Mouse (Mus musculus): ENCODE results near the gene Wdr37. TPM values are rescaled to one million over a fixed set of nuclear protein-coding genes. Genes with fewer than 3 reads are reported as not detected.

Wdr37 gene
- polyA plus RNA-seq (2014; fragmentation: Illumina TruSeq; extraction: RNeasy Lipid Tissue Mini Kit (QIAGEN cat#74804); ENCODE audit: low read depth, low replicate concordance), result 74.4 TPM

DNA sequence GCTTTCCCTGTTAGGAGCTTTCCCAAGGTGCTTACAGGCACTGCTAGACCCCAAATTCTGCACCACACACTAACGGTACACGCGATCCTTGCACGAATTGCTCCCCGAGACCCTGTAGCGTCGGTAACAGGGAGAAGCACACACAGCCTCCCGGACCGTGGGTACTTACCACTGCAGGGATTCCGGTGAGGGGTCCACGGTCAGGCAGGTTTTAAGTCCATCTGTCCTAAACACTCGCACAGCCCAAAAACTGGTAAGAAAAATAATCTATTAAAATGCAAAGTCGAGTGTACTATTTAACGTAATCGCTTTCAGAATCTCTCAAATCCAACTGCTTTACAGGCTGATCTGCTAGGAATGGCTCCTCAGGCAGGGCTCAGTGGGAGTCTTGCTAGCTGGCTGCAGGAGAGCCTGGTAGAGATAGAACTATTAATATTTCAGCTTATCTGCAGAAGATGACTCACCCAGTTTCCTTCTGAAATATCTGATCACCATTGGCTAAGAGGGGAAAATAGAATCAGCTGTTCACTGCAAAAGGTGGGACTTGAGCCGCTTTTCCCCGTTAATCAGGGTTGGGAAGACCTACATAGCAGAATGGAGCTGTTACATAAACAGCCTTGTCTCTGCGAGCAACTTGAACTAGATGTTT is at the start of gene Wdr37:
Gene Wdr37, minus strand, starts transcription at position 596 of the 649 bp plus-strand sequence.

DNA sequence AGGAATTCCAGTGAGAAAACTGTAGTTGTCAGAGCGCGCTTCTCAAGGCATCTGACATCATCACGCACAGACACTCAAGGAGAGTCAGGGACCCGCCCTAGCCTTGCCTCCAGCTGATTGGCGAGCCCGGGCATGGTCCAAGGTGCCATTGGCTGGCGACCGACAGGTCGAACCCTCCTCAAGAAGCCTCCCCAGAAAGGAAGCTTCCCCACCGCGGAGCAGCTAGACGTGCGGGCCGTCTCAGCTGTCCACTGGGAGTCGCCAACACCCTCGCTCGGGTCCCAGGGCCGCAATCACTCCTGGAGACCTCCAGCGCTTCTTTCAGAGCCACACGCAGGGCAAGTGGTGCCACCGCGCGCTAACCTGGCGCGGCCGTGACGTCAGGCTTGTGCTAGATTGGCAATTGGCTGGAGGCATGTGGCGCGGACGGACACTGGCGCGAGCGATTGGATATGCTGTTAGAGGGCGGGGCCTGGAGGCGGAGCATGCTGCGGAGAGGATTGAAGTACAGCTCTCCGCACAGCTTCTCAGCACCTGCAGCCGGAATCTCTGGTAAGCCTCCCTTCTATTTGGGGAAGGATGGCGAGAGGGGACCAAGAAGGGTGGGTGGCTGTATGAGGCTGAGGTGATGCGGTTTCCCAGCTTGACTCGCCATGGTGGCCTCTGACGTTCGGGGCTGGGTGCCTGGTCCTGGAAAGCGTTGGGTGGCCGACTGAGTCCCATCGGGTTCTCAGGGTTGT is 13.9 kb upstream of the Wdr37 start, which contains the start of gene Idi1:
Gene Idi1, plus strand, starts transcription at position 57 of the 740 bp plus-strand sequence.

Other genes with a start within 250 kb of the Wdr37 start
- gene Idi1, start 13.6 kb upstream of the Wdr37 start, polyA plus RNA-seq (2014; fragmentation: Illumina TruSeq; extraction: RNeasy Lipid Tissue Mini Kit (QIAGEN cat#74804); ENCODE audit: low read depth, low replicate concordance), result 124 TPM
- gene Gm9745, start 76.3 kb upstream of the Wdr37 start, polyA plus RNA-seq (2014; fragmentation: Illumina TruSeq; extraction: RNeasy Lipid Tissue Mini Kit (QIAGEN cat#74804); ENCODE audit: low read depth, low replicate concordance), result not detected
- not detected for gene Idi2, start 81.0 kb upstream of the Wdr37 start, polyA plus RNA-seq (2014; fragmentation: Illumina TruSeq; extraction: RNeasy Lipid Tissue Mini Kit (QIAGEN cat#74804); ENCODE audit: low read depth, low replicate concordance)
- gene Gtpbp4, start 124.2 kb upstream of the Wdr37 start, polyA plus RNA-seq (2014; fragmentation: Illumina TruSeq; extraction: RNeasy Lipid Tissue Mini Kit (QIAGEN cat#74804); ENCODE audit: low read depth, low replicate concordance), result 74.5 TPM
- gene Larp4b, start 222.0 kb upstream of the Wdr37 start, polyA plus RNA-seq (2014; fragmentation: Illumina TruSeq; extraction: RNeasy Lipid Tissue Mini Kit (QIAGEN cat#74804); ENCODE audit: low read depth, low replicate concordance), result 34.8 TPM